Mouse (Mus musculus): ENCODE data around the gene Naaa. TPM values are rescaled to one million over a fixed set of nuclear protein-coding genes. Genes with fewer than 3 reads are reported as not detected.

The Naaa gene
- polyA plus RNA-seq, 1 experiment, result 50.7 TPM

GRCm38 (mm10) chr5:92270496-92270895, 7.5 kb downstream of the Naaa start:
- Histone ChIP-seq H3K4me3 (ENCODE audit: control insufficient read depth, insufficient read depth, low read length) (no peak overlapping the region), H3K36me3 (ENCODE audit: control insufficient read depth, insufficient read depth, low read length) (no peaks in the 10 kb centered on the region), H3K27ac (ENCODE audit: control insufficient read depth, insufficient read depth, low read length) (no peak overlapping the region), H3K4me1 (replicated peaks; ENCODE audit: control insufficient read depth, insufficient read depth, low read length) (no peaks in the 10 kb centered on the region), H3K27me3 (ENCODE audit: control insufficient read depth, insufficient read depth, low read length) (no peaks in the 10 kb centered on the region)
- DNase-seq, result no peak
- TF ChIP-seq CTCF (IDR thresholded peaks at IDR 0.05; ENCODE audit: borderline replicate concordance, control insufficient read depth, extremely low read depth, insufficient read depth, low read length, poor library complexity), result no peak
- TF ChIP-seq POLR2A (IDR thresholded peaks at IDR 0.05; ENCODE audit: control insufficient read depth, extremely low read depth, insufficient read depth, low read length, poor library complexity), result no peak
- 85% methylated on average over 7 of the region's 7 CpGs for WGBS

- H3K36me3 ChIP-seq (ENCODE audit: control insufficient read depth, insufficient read depth, low read length), result no peaks in the 10 kb centered on the region
- H3K27ac ChIP-seq (ENCODE audit: control insufficient read depth, insufficient read depth, low read length), result no peak overlapping the region
- H3K4me1 ChIP-seq (replicated peaks; ENCODE audit: control insufficient read depth, insufficient read depth, low read length), result no peaks in the 10 kb centered on the region
- H3K4me3 ChIP-seq (ENCODE audit: control insufficient read depth, insufficient read depth, low read length), result no peak overlapping the region
- H3K27me3 ChIP-seq (ENCODE audit: control insufficient read depth, insufficient read depth, low read length), result no peaks in the 10 kb centered on the region
- DNase-seq, result no peak
- 85% methylated on average over 4 of the region's 4 CpGs for WGBS
- no peak for TF ChIP-seq POLR2A (IDR thresholded peaks at IDR 0.05; ENCODE audit: control insufficient read depth, extremely low read depth, insufficient read depth, low read length, poor library complexity)
- no peak for TF ChIP-seq CTCF (IDR thresholded peaks at IDR 0.05; ENCODE audit: borderline replicate concordance, control insufficient read depth, extremely low read depth, insufficient read depth, low read length, poor library complexity)
Observed at GRCm38 (mm10) chr5:92263761-92264359, 14.1 kb downstream of the Naaa start.

DNA sequence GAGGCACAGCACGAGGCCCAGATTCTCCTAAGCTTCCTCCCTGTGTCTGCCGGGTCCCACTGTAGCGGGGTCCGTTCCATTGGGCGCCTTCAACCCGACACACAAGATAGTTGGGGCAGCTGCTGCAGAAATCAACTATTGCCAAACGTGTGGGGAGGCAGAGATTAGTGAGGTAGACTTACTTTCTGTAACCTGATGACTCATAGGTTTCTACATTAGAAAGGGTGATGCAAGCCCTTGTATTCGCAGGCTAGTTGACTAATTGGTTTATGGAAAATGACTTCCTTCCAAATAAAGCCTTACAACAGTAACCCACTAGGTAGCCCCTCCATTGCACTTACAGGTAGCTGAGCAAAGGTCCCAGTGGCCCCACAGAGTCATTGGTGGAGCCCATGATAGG, 15.3 kb downstream of the Naaa start:
- Histone ChIP-seq H3K4me1 (replicated peaks; ENCODE audit: control insufficient read depth, insufficient read depth, low read length) (no peaks in the 10 kb centered on the region), H3K4me3 (ENCODE audit: control insufficient read depth, insufficient read depth, low read length) (no peak overlapping the region), H3K36me3 (ENCODE audit: control insufficient read depth, insufficient read depth, low read length) (no peaks in the 10 kb centered on the region), H3K27me3 (ENCODE audit: control insufficient read depth, insufficient read depth, low read length) (no peaks in the 10 kb centered on the region), H3K27ac (ENCODE audit: control insufficient read depth, insufficient read depth, low read length) (no peak overlapping the region)
- DNase-seq, result no peak
- WGBS, result 92% methylated on average over 8 of the region's 8 CpGs
- TF ChIP-seq POLR2A (IDR thresholded peaks at IDR 0.05; ENCODE audit: control insufficient read depth, extremely low read depth, insufficient read depth, low read length, poor library complexity) (no peak), CTCF (IDR thresholded peaks at IDR 0.05; ENCODE audit: borderline replicate concordance, control insufficient read depth, extremely low read depth, insufficient read depth, low read length, poor library complexity) (no peak)

- no peak for TF ChIP-seq POLR2A (IDR thresholded peaks at IDR 0.05; ENCODE audit: control insufficient read depth, extremely low read depth, insufficient read depth, low read length, poor library complexity)
- TF ChIP-seq CTCF (IDR thresholded peaks at IDR 0.05; ENCODE audit: borderline replicate concordance, control insufficient read depth, extremely low read depth, insufficient read depth, low read length, poor library complexity), result no peak
- no peak for DNase-seq
- H3K36me3 ChIP-seq (ENCODE audit: control insufficient read depth, insufficient read depth, low read length), result no peaks in the 10 kb centered on the region
- H3K27ac ChIP-seq (ENCODE audit: control insufficient read depth, insufficient read depth, low read length), result no peak within 1 kb of the TSS
- WGBS, result 53% methylated on average over 6 of the region's 6 CpGs
- H3K27me3 ChIP-seq (ENCODE audit: control insufficient read depth, insufficient read depth, low read length), result no peaks in the 10 kb centered on the region
- H3K4me3 ChIP-seq (ENCODE audit: control insufficient read depth, insufficient read depth, low read length), result no peak within 1 kb of the TSS
- H3K4me1 ChIP-seq (replicated peaks; ENCODE audit: control insufficient read depth, insufficient read depth, low read length), result 0 out of 2 replicates have a peak, but pooled peaks cover 7% of the 10 kb centered on the region
Observed at GRCm38 (mm10) chr5:92256218-92256617, 21.8 kb downstream of the Naaa start, which contains the start of gene Ppef2. Ppef2 (minus strand) TSS chr5:92256278.

DNA sequence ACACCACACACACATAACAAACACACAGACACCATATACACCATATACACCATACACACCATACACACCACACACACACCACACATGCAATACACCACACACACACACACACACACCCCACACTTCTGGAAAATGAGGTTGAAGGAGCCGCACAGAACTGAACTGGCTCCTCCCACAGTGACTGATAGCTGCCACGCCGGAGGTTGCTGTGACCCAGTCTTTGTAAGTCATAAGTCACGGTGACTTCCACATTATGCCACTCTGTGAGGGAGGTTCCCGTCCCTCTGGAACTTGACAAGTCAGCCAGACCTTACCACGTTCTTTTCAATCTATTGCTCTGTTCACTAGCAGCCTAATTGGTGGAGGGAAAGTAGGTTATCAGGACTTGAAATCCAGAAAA, 23.5 kb downstream of the Naaa start:
- 0 out of 2 replicates have a peak, but pooled peaks cover 7% of the 10 kb centered on the region for H3K4me1 ChIP-seq (replicated peaks; ENCODE audit: control insufficient read depth, insufficient read depth, low read length)
- WGBS, result 28% methylated on average over 6 of the region's 6 CpGs
- H3K27ac ChIP-seq (ENCODE audit: control insufficient read depth, insufficient read depth, low read length), result no peak overlapping the region
- H3K4me3 ChIP-seq (ENCODE audit: control insufficient read depth, insufficient read depth, low read length), result no peak overlapping the region
- no peak for DNase-seq
- no peaks in the 10 kb centered on the region for H3K27me3 ChIP-seq (ENCODE audit: control insufficient read depth, insufficient read depth, low read length)
- no peaks in the 10 kb centered on the region for H3K36me3 ChIP-seq (ENCODE audit: control insufficient read depth, insufficient read depth, low read length)
- TF ChIP-seq CTCF (IDR thresholded peaks at IDR 0.05; ENCODE audit: borderline replicate concordance, control insufficient read depth, extremely low read depth, insufficient read depth, low read length, poor library complexity), result no peak
- TF ChIP-seq POLR2A (IDR thresholded peaks at IDR 0.05; ENCODE audit: control insufficient read depth, extremely low read depth, insufficient read depth, low read length, poor library complexity), result no peak

- WGBS, result 43% methylated on average over 18 of the region's 18 CpGs
- Histone ChIP-seq H3K36me3 (ENCODE audit: control insufficient read depth, insufficient read depth, low read length) (no peaks in the 10 kb centered on the region), H3K4me1 (replicated peaks; ENCODE audit: control insufficient read depth, insufficient read depth, low read length) (0 out of 2 replicates have a peak, but pooled peaks cover 7% of the 10 kb centered on the region), H3K4me3 (ENCODE audit: control insufficient read depth, insufficient read depth, low read length) (no peak overlapping the region), H3K27ac (ENCODE audit: control insufficient read depth, insufficient read depth, low read length) (no peak overlapping the region), H3K27me3 (ENCODE audit: control insufficient read depth, insufficient read depth, low read length) (no peaks in the 10 kb centered on the region)
- no peak for DNase-seq
- TF ChIP-seq POLR2A (IDR thresholded peaks at IDR 0.05; ENCODE audit: control insufficient read depth, extremely low read depth, insufficient read depth, low read length, poor library complexity) (no peak), CTCF (IDR thresholded peaks at IDR 0.05; ENCODE audit: borderline replicate concordance, control insufficient read depth, extremely low read depth, insufficient read depth, low read length, poor library complexity) (no peak)
Observed at GRCm38 (mm10) chr5:92252797-92253343, 25.1 kb downstream of the Naaa start.
